Mouse (Mus musculus): Measurements from ENCODE around the gene Asphd2. TPM values are rescaled to one million over a fixed set of nuclear protein-coding genes. Genes with fewer than 3 reads are reported as not detected.

The Asphd2 gene
- polyA plus RNA-seq, 1 experiment from 2014 or later: 10.2 TPM

- H3K4me1 ChIP-seq: no peaks in the 10 kb centered on the region
- no peak overlapping the region for H3K9ac ChIP-seq
- H3K4me3 ChIP-seq (replicated peaks): no peak overlapping the region
- no peak for ATAC-seq (ENCODE audit: insufficient read depth, low FRiP score, low read depth)
- no peak overlapping the region for H3K27ac ChIP-seq
- 93% methylated on average over 10 of the region's 10 CpGs for WGBS
- peaks cover 29% of the 10 kb centered on the region for H3K36me3 ChIP-seq
- no peak overlapping the region for H3K4me2 ChIP-seq
- H3K9me3 ChIP-seq: no peaks in the 10 kb centered on the region
- no peaks in the 10 kb centered on the region for H3K27me3 ChIP-seq (replicated peaks)
Observed at GRCm38 (mm10) chr5:112368666-112369065, 26.0 kb downstream of the Asphd2 start.

GRCm38 (mm10) chr5:112367929-112368328, 26.7 kb downstream of the Asphd2 start:
- Histone ChIP-seq H3K36me3 (peaks cover 29% of the 10 kb centered on the region), H3K9me3 (no peaks in the 10 kb centered on the region), H3K27me3 (replicated peaks) (no peaks in the 10 kb centered on the region), H3K9ac (no peak overlapping the region), H3K27ac (no peak overlapping the region), H3K4me1 (no peaks in the 10 kb centered on the region), H3K4me3 (replicated peaks) (no peak overlapping the region), H3K4me2 (no peak overlapping the region)
- ATAC-seq (ENCODE audit: insufficient read depth, low FRiP score, low read depth): no peak
- WGBS: 83% methylated on average over 12 of the region's 12 CpGs

- Histone ChIP-seq H3K4me1 (no peaks in the 10 kb centered on the region), H3K36me3 (peaks cover 29% of the 10 kb centered on the region), H3K4me2 (no peak overlapping the region), H3K27me3 (replicated peaks) (no peaks in the 10 kb centered on the region), H3K4me3 (replicated peaks) (no peak overlapping the region), H3K9ac (no peak overlapping the region), H3K9me3 (no peaks in the 10 kb centered on the region), H3K27ac (no peak overlapping the region)
- ATAC-seq (ENCODE audit: insufficient read depth, low FRiP score, low read depth): no peak
- 91% methylated on average over 4 of the region's 4 CpGs for WGBS
Observed at GRCm38 (mm10) chr5:112367338-112367737, 27.3 kb downstream of the Asphd2 start.

- Histone ChIP-seq H3K27ac (no peak overlapping the region), H3K4me1 (no peaks in the 10 kb centered on the region), H3K9me3 (no peaks in the 10 kb centered on the region), H3K4me3 (replicated peaks) (no peak overlapping the region), H3K9ac (no peak overlapping the region), H3K4me2 (no peak overlapping the region), H3K36me3 (peaks cover 29% of the 10 kb centered on the region), H3K27me3 (replicated peaks) (no peaks in the 10 kb centered on the region)
- no peak for ATAC-seq (ENCODE audit: insufficient read depth, low FRiP score, low read depth)
- WGBS: 96% methylated on average over 6 of the region's 6 CpGs
Observed at GRCm38 (mm10) chr5:112366879-112367278, 27.8 kb downstream of the Asphd2 start.

GRCm38 (mm10) chr5:112364184-112364797, 30.4 kb downstream of the Asphd2 start:
- H3K27me3 ChIP-seq (replicated peaks): no peaks in the 10 kb centered on the region
- H3K4me3 ChIP-seq (replicated peaks): no peak overlapping the region
- peaks cover 22% of the 10 kb centered on the region for H3K36me3 ChIP-seq
- no peak overlapping the region for H3K9ac ChIP-seq
- no peaks in the 10 kb centered on the region for H3K4me1 ChIP-seq
- H3K4me2 ChIP-seq: no peak overlapping the region
- no peak for ATAC-seq (ENCODE audit: insufficient read depth, low FRiP score, low read depth)
- H3K9me3 ChIP-seq: no peaks in the 10 kb centered on the region
- 56% methylated on average over 10 of the region's 10 CpGs for WGBS
- no peak overlapping the region for H3K27ac ChIP-seq

GRCm38 (mm10) chr5:112360077-112360476, 34.6 kb downstream of the Asphd2 start:
- H3K36me3 ChIP-seq: peaks cover 6% of the 10 kb centered on the region
- no peak overlapping the region for H3K4me2 ChIP-seq
- 93% methylated on average over 3 of the region's 3 CpGs for WGBS
- H3K27ac ChIP-seq: no peak overlapping the region
- no peak overlapping the region for H3K4me3 ChIP-seq (replicated peaks)
- no peaks in the 10 kb centered on the region for H3K27me3 ChIP-seq (replicated peaks)
- no peaks in the 10 kb centered on the region for H3K9me3 ChIP-seq
- ATAC-seq (ENCODE audit: insufficient read depth, low FRiP score, low read depth): no peak
- no peaks in the 10 kb centered on the region for H3K4me1 ChIP-seq
- H3K9ac ChIP-seq: no peak overlapping the region

GRCm38 (mm10) chr5:112359520-112359919, 35.1 kb downstream of the Asphd2 start:
- Histone ChIP-seq H3K27me3 (replicated peaks) (no peaks in the 10 kb centered on the region), H3K9ac (no peak overlapping the region), H3K27ac (no peak overlapping the region), H3K4me1 (no peaks in the 10 kb centered on the region), H3K36me3 (peaks cover under 1% of the 10 kb centered on the region; the same call in 1 of the 2 replicates), H3K4me2 (no peak overlapping the region), H3K9me3 (no peaks in the 10 kb centered on the region), H3K4me3 (replicated peaks) (no peak overlapping the region)
- ATAC-seq (ENCODE audit: insufficient read depth, low FRiP score, low read depth): no peak
- 75% methylated on average over 4 of the region's 4 CpGs for WGBS

GRCm38 (mm10) chr5:112356322-112356721, 38.3 kb downstream of the Asphd2 start:
- H3K4me3 ChIP-seq (replicated peaks): no peak overlapping the region
- no peaks in the 10 kb centered on the region for H3K9me3 ChIP-seq
- WGBS: 91% methylated on average over 9 of the region's 9 CpGs
- no peak overlapping the region for H3K4me2 ChIP-seq
- H3K27ac ChIP-seq: no peak overlapping the region
- H3K36me3 ChIP-seq: no peaks in the 10 kb centered on the region
- no peaks in the 10 kb centered on the region for H3K4me1 ChIP-seq
- H3K27me3 ChIP-seq (replicated peaks): no peaks in the 10 kb centered on the region
- H3K9ac ChIP-seq: no peak overlapping the region
- 0 out of 2 replicates have a peak, but pooled peaks have one; percentile 4 for ATAC-seq (ENCODE audit: insufficient read depth, low FRiP score, low read depth)

GRCm38 (mm10) chr5:112355910-112356309, 38.8 kb downstream of the Asphd2 start, which contains the start of gene Gm6583:
Gm6583 (minus strand) TSS chr5:112356033.
- 60% methylated on average over 13 of the region's 13 CpGs for WGBS
- no peaks in the 10 kb centered on the region for H3K4me1 ChIP-seq
- H3K9me3 ChIP-seq: no peaks in the 10 kb centered on the region
- H3K27ac ChIP-seq: no peak within 1 kb of the TSS
- H3K27me3 ChIP-seq (replicated peaks): no peaks in the 10 kb centered on the region
- ATAC-seq (ENCODE audit: insufficient read depth, low FRiP score, low read depth): 0 out of 2 replicates have a peak, but pooled peaks have one; percentile 30
- H3K4me3 ChIP-seq (replicated peaks): no peak within 1 kb of the TSS
- H3K9ac ChIP-seq: no peak within 1 kb of the TSS
- H3K36me3 ChIP-seq: no peaks in the 10 kb centered on the region
- no peak within 1 kb of the TSS for H3K4me2 ChIP-seq

- Histone ChIP-seq H3K27me3 (replicated peaks) (no peaks in the 10 kb centered on the region), H3K36me3 (peaks cover under 1% of the 10 kb centered on the region; the same call in 1 of the 2 replicates), H3K4me2 (no peak overlapping the region), H3K4me1 (no peaks in the 10 kb centered on the region), H3K9ac (no peak overlapping the region), H3K27ac (no peak overlapping the region), H3K4me3 (replicated peaks) (no peak overlapping the region), H3K9me3 (no peaks in the 10 kb centered on the region)
- WGBS: 80% methylated on average over 6 of the region's 6 CpGs
- no peak for ATAC-seq (ENCODE audit: insufficient read depth, low FRiP score, low read depth)
Observed at GRCm38 (mm10) chr5:112355493-112355892, 39.2 kb downstream of the Asphd2 start.

GRCm38 (mm10) chr5:112349169-112349568, 45.5 kb downstream of the Asphd2 start:
- peaks cover 10% of the 10 kb centered on the region for H3K36me3 ChIP-seq
- peaks cover 9% of the 10 kb centered on the region; the same call in 1 of the 2 replicates for H3K4me1 ChIP-seq
- no peak overlapping the region for H3K9ac ChIP-seq
- no peaks in the 10 kb centered on the region for H3K27me3 ChIP-seq (replicated peaks)
- no peaks in the 10 kb centered on the region for H3K9me3 ChIP-seq
- H3K4me2 ChIP-seq: no peak overlapping the region
- 87% methylated on average over 8 of the region's 8 CpGs for WGBS
- no peak overlapping the region for H3K27ac ChIP-seq
- ATAC-seq (ENCODE audit: insufficient read depth, low FRiP score, low read depth): no peak
- no peak overlapping the region for H3K4me3 ChIP-seq (replicated peaks)

- Histone ChIP-seq H3K4me2 (no peak overlapping the region), H3K27me3 (replicated peaks) (no peaks in the 10 kb centered on the region), H3K9ac (no peak overlapping the region), H3K36me3 (peaks cover 10% of the 10 kb centered on the region), H3K4me1 (peaks cover 24% of the 10 kb centered on the region), H3K4me3 (replicated peaks) (no peak overlapping the region), H3K27ac (no peak overlapping the region), H3K9me3 (no peaks in the 10 kb centered on the region)
- ATAC-seq (ENCODE audit: insufficient read depth, low FRiP score, low read depth): no peak
- 83% methylated on average over 16 of the region's 16 CpGs for WGBS
Observed at GRCm38 (mm10) chr5:112346211-112346965, 48.3 kb downstream of the Asphd2 start.
